Comparison of ENCODE assay signal across 23 mouse cellular contexts in the genomic region with DNA sequence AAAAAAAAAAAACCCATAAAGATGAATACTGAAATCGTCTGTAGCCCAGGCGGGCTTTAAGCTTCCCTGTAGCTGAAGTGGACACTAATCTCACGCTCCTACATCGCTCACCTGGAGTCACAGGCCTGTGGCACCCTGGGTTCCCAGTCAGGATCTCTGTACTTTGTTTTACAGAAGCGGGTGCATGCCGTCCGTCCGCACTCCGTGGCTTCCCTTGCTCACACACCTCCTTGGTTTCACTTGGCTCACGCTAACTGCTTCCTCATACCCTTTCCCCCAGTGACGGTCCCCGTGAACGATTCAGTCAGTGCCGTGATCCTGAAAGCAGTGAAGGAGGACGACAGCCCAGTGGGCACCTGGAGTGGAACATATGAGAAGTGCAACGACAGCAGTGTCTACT. TPM values are rescaled to one million over a fixed set of nuclear protein-coding genes. Genes with fewer than 3 reads are reported as not detected.
DNase-seq lines count a peak whose midpoint lies in the region; TF ChIP-seq lines count a peak whose summit lies in the region.
"Had no signal": no experiment of that assay in that cellular context is flagged by ENCODE, and none has a peak within 500 bp of the region (broad histone marks: within the 10 kb centered on the region; RNA-seq: fewer than 3 reads in every experiment).

No protein-coding gene starts in this region.

- TF ChIP-seq EP300 in CH12.LX (IDR thresholded peaks at IDR 0.05; ENCODE audit: low read length), result no peak

- H3K36me3 ChIP-seq in spleen, adult 2 months (ENCODE audit: control insufficient read depth, insufficient read depth, low read length), result no peaks in the 10 kb centered on the region
- H3K36me3 ChIP-seq in CH12.LX (replicated peaks in 1 of 2; ENCODE audit: control insufficient read depth in 1 of 2, insufficient read depth in 1 of 2, low read length in 1 of 2), result no peaks in the 10 kb centered on the region
- no peaks in the 10 kb centered on the region for H3K36me3 ChIP-seq in splenic B cell, adult 2 months (ENCODE audit: control insufficient read depth, insufficient read depth, low read length, poor library complexity, severe bottlenecking)
- H3K36me3 ChIP-seq: embryonic facial prominence, embryonic 10.5 days; forebrain, embryonic 10.5 days; limb, embryonic 15.5 days; midbrain, embryonic 13.5 days; neural tube, embryonic 12.5 days had no signal

- H3K4me2 ChIP-seq in CH12.LX (ENCODE audit: insufficient read depth, low read depth, poor library complexity, severe bottlenecking), result peak overlapping the region; percentile 8; the same call in 1 of the 2 replicates
- H3K4me2 ChIP-seq: limb, embryonic 15.5 days; midbrain, embryonic 13.5 days; neural tube, embryonic 12.5 days had no signal

- peak overlapping the region; percentile 37; the same call in 1 of the 2 replicates for H3K4me3 ChIP-seq in spleen, adult 2 months (ENCODE audit: extremely low read depth, insufficient read depth, insufficient read length)
- no peak overlapping the region for H3K4me3 ChIP-seq in CH12.LX (replicated peaks in 1 of 3; ENCODE audit: low read depth in 2 of 3, low read length in 2 of 3, poor library complexity in 1 of 3)
- H3K4me3 ChIP-seq: embryonic facial prominence, embryonic 10.5 days; forebrain, embryonic 10.5 days; left cerebral cortex, adult 2 months; limb, embryonic 15.5 days; midbrain, embryonic 13.5 days; neural tube, embryonic 12.5 days had no signal

- no peak for DNase-seq in spleen, adult 2 months (ENCODE audit: low read depth in 1 of 2, low spot score in 2 of 2)
- DNase-seq in spleen, postnatal 4 days (ENCODE audit: low spot score in 2 of 2), result no peak
- no peak for DNase-seq in CH12.LX (ENCODE audit: extremely low read depth)
- DNase-seq in induced T-regulatory cell, adult 2 months (ENCODE audit: low read depth), result peak; percentile 44
- DNase-seq in splenic B cell, adult 2 months (ENCODE audit: low read depth, low spot score), result peak; percentile 11
- DNase-seq in Muller cell, postnatal 12 days (ENCODE audit: inconsistent ontology term), result no peak
- no peak for DNase-seq in layer of hippocampus, postnatal 25 days (ENCODE audit: extremely low spot score in 1 of 2, low spot score in 1 of 2)
- DNase-seq: adrenal gland, postnatal 25 days; cerebellum, adult 11 months; cerebellum, adult 9-11 months; forebrain, postnatal 0 days; gastrocnemius, postnatal 25 days; heart, postnatal 4 days; kidney, postnatal 4 days; left cerebral cortex, postnatal 4 days; lung, postnatal 10 days had no signal

- dilution Hi-C loops in CH12.LX (cut with MboI; ENCODE audit: extremely low pct_ligation_motif_present, extremely low pct_unique_long_range_greater_than_20kb, low sequenced_read_pairs), result no loop called here

- no peaks in the 10 kb centered on the region for H3K9me3 ChIP-seq in CH12.LX (replicated peaks; ENCODE audit: low read length)
- H3K9me3 ChIP-seq: embryonic facial prominence, embryonic 10.5 days; forebrain, embryonic 10.5 days; limb, embryonic 15.5 days; midbrain, embryonic 13.5 days; neural tube, embryonic 12.5 days had no signal

- H3K27ac ChIP-seq in spleen, adult 2 months (ENCODE audit: insufficient read depth, low read length), result no peak overlapping the region
- no peak overlapping the region for H3K27ac ChIP-seq in CH12.LX (ENCODE audit: insufficient read depth, low read depth)
- H3K27ac ChIP-seq: embryonic facial prominence, embryonic 10.5 days; forebrain, embryonic 10.5 days; hindbrain, postnatal 0 days; left cerebral cortex, adult 2 months; limb, embryonic 15.5 days; midbrain, embryonic 13.5 days; neural tube, embryonic 12.5 days had no signal

- peaks cover 3% of the 10 kb centered on the region; the same call in 1 of the 2 replicates for H3K4me1 ChIP-seq in spleen, adult 2 months (ENCODE audit: control insufficient read depth, insufficient read depth, insufficient read length)
- peaks cover 7 to 18% of the 10 kb centered on the region in 2 experiments; a peak in 3 of 4 replicates for H3K4me1 ChIP-seq in CH12.LX (ENCODE audit: control insufficient read depth in 1 of 2, insufficient read depth in 2 of 2)

- no peak for TF ChIP-seq POLR2A in spleen, adult 2 months (IDR thresholded peaks at IDR 0.05; ENCODE audit: low read depth, low read length)
- no peak for TF ChIP-seq POLR2A in CH12.LX (IDR thresholded peaks at IDR 0.05; ENCODE audit: low read depth, low read length)

- no peak for TF ChIP-seq RAD21 in CH12.LX (IDR thresholded peaks at IDR 0.05; ENCODE audit: low read depth, low read length)

- H3K9ac ChIP-seq in CH12.LX (ENCODE audit: insufficient read depth, low read depth), result no peak overlapping the region
- H3K9ac ChIP-seq: forebrain, postnatal 0 days; limb, embryonic 15.5 days; midbrain, embryonic 13.5 days; neural tube, embryonic 12.5 days had no signal

- no peak for TF ChIP-seq CTCF in spleen, adult 2 months (IDR thresholded peaks at IDR 0.05; ENCODE audit: extremely low read depth, insufficient read depth, insufficient read length, insufficient replicate concordance)
- no peak for TF ChIP-seq CTCF in CH12.LX (conservative IDR thresholded peaks at IDR 0.05 in 1 of 2, IDR thresholded peaks at IDR 0.05 in 1 of 2; ENCODE audit: low read depth in 2 of 2, low read length in 2 of 2)

- no peaks in the 10 kb centered on the region for H3K27me3 ChIP-seq in spleen, adult 2 months (ENCODE audit: control insufficient read depth, insufficient read depth, low read length)
- H3K27me3 ChIP-seq in CH12.LX (replicated peaks), result no peaks in the 10 kb centered on the region
- H3K27me3 ChIP-seq in splenic B cell, adult 2 months (ENCODE audit: control insufficient read depth, insufficient read depth, low read length, poor library complexity, severe bottlenecking), result no peaks in the 10 kb centered on the region; the same call in 1 of the 2 replicates
- H3K27me3 ChIP-seq: limb, embryonic 15.5 days; midbrain, embryonic 13.5 days; neural tube, embryonic 12.5 days had no signal

- WGBS in spleen, adult 2 months, result 21% methylated on average over 16 of the region's 16 CpGs

- no peaks in the 10 kb centered on the region for H3K79me2 ChIP-seq in CH12.LX (replicated peaks; ENCODE audit: control insufficient read depth, extremely low read depth, insufficient read depth, poor library complexity, severe bottlenecking)

- in situ Hi-C loops in CH12.LX (cut with MboI; ENCODE audit: low pct_ligation_motif_present, low pct_unique_long_range_greater_than_20kb, low sequenced_read_pairs), result no loop called here

TF ChIP-seq in CH12.LX, 34 proteins besides CTCF, POLR2A, EP300 and RAD21:
- TF ChIP-seq ZC3H11A (IDR thresholded peaks at IDR 0.05; ENCODE audit: low read depth, low read length), result no peak
- TF ChIP-seq POLR2AphosphoS2 (IDR thresholded peaks at IDR 0.05; ENCODE audit: low read depth, low read length), result no peak
- TF ChIP-seq SIN3A (IDR thresholded peaks at IDR 0.05; ENCODE audit: low read length), result no peak
- TF ChIP-seq MEF2A (IDR thresholded peaks at IDR 0.05; ENCODE audit: borderline replicate concordance, low read depth, low read length), result no peak
- TF ChIP-seq USF1 (IDR thresholded peaks at IDR 0.05; ENCODE audit: low read depth, low read length), result no peak
- TF ChIP-seq MAZ (IDR thresholded peaks at IDR 0.05; ENCODE audit: low read depth, low read length), result no peak
- TF ChIP-seq UBTF (IDR thresholded peaks at IDR 0.05; ENCODE audit: low read depth, low read length), result no peak
- no peak for TF ChIP-seq MXI1 (IDR thresholded peaks at IDR 0.05; ENCODE audit: low read depth, low read length)
- TF ChIP-seq NELFE (IDR thresholded peaks at IDR 0.05; ENCODE audit: low read depth, low read length), result no peak
- TF ChIP-seq JUND (conservative IDR thresholded peaks at IDR 0.05; ENCODE audit: low read depth, low read length), result no peak
- TF ChIP-seq MAX (IDR thresholded peaks at IDR 0.05; ENCODE audit: low read length), result no peak
- no peak for TF ChIP-seq PAX5 (IDR thresholded peaks at IDR 0.05; ENCODE audit: low read length)
- no peak for TF ChIP-seq ZNF384 (IDR thresholded peaks at IDR 0.05; ENCODE audit: low read depth, low read length)
- TF ChIP-seq CHD1 (IDR thresholded peaks at IDR 0.05; ENCODE audit: low read depth, low read length), result no peak
- no peak for TF ChIP-seq BHLHE40 (IDR thresholded peaks at IDR 0.05; ENCODE audit: low read depth, low read length)

RNA-seq across cellular contexts. Expression of a gene that starts 4.5 kb away (rescaled TPM):
- 0.14 TPM in 2 replicates for polyA plus RNA-seq in spleen, adult 2 months (2012; rRNA removed)
- total RNA-seq in CH12.LX (2012; rRNA removed), result 0.08 TPM in 1 of 2 replicates, not detected in the other
- total RNA-seq in CH12.LX (2014; rRNA removed), result not detected in 2 replicates
- 0.19 TPM in 1 of 2 replicates, not detected in the other for polyA plus RNA-seq in CH12.LX (2012; ENCODE audit: insufficient read length, low read depth)
- under 1 TPM; 0.15 to 0.21 TPM for total RNA-seq in layer of hippocampus, postnatal 25 days (2021)
- total RNA-seq: forebrain, postnatal 0 days; gastrocnemius, postnatal 25 days; left cerebral cortex, adult 2 months; left cerebral cortex, postnatal 4 days had no signal

RNA-seq across cellular contexts. Expression of a gene that starts 29.7 kb away (rescaled TPM):
- 27.8 and 56.4 TPM in 2 replicates for polyA plus RNA-seq in spleen, adult 2 months (2012; rRNA removed)
- total RNA-seq in CH12.LX (2012; rRNA removed) (35.3 and 37.9 TPM in 2 replicates), CH12.LX (2014; rRNA removed) (89.4 and 91.8 TPM in 2 replicates)
- 35.4 and 37.7 TPM in 2 replicates for polyA plus RNA-seq in CH12.LX (2012; ENCODE audit: insufficient read length, low read depth)
- total RNA-seq in layer of hippocampus, postnatal 25 days (2021), result 10 to 100 TPM; 36.0 to 39.8 TPM

RNA-seq across cellular contexts. Expression of a gene that starts 55.8 kb away (rescaled TPM):
- polyA plus RNA-seq in spleen, adult 2 months (2012; rRNA removed), result 10.7 and 12.6 TPM in 2 replicates
- 0.59 and 0.63 TPM in 2 replicates for total RNA-seq in CH12.LX (2012; rRNA removed)
- total RNA-seq in CH12.LX (2014; rRNA removed), result 0.70 and 0.98 TPM in 2 replicates
- polyA plus RNA-seq in CH12.LX (2012; ENCODE audit: insufficient read length, low read depth), result 0.56 TPM in 1 of 2 replicates, not detected in the other
- total RNA-seq in layer of hippocampus, postnatal 25 days (2021), result 10 to 100 TPM; 24.3 to 25.4 TPM

RNA-seq across cellular contexts. Expression of a gene that starts 56.2 kb away (rescaled TPM):
- polyA plus RNA-seq in spleen, adult 2 months (2012; rRNA removed), result 0.54 and 0.62 TPM in 2 replicates
- 1.2 and 1.3 TPM in 2 replicates for total RNA-seq in CH12.LX (2012; rRNA removed)
- 0.68 and 0.73 TPM in 2 replicates for total RNA-seq in CH12.LX (2014; rRNA removed)
- 0.53 and 0.93 TPM in 2 replicates for polyA plus RNA-seq in CH12.LX (2012; ENCODE audit: insufficient read length, low read depth)
- 1 to 10 TPM; 3.5 to 3.8 TPM for total RNA-seq in layer of hippocampus, postnatal 25 days (2021)

Comparison
In these comparisons a context has a peak if more than half of its experiments do, and no peak if none do; other contexts are left out.
1. DNase-seq: peak in induced T-regulatory cell, adult 2 months (single experiment) and splenic B cell, adult 2 months (single experiment); none in spleen, adult 2 months (0 of 2), spleen, postnatal 4 days (0 of 2), CH12.LX (single experiment), Muller cell, postnatal 12 days (single experiment) and layer of hippocampus, postnatal 25 days (0 of 2).
2. RNA of a gene that starts 55.8 kb away (total RNA-seq): 24.3 to 25.4 TPM in layer of hippocampus, postnatal 25 days; 0.59 to 0.98 TPM in CH12.LX; every median in the first group is over 10 times any median in the second.